Mouse (Mus musculus) heart, adult 11 months (tissue): Measurements from ENCODE around the gene Arih2.
A peak's percentile ranks its signal among the peaks of the same experiment; 100 is the strongest.
"Not testable (repeated sequence)": the region's sequence is repeated elsewhere in the genome, so short reads cannot be mapped to it uniquely, and the experiment has no call there.

Experiments used
- DNase-seq: peaks from one replicate; pipeline ENCODE4 v3.0.0; 2022

Gene Arih2

DNA sequence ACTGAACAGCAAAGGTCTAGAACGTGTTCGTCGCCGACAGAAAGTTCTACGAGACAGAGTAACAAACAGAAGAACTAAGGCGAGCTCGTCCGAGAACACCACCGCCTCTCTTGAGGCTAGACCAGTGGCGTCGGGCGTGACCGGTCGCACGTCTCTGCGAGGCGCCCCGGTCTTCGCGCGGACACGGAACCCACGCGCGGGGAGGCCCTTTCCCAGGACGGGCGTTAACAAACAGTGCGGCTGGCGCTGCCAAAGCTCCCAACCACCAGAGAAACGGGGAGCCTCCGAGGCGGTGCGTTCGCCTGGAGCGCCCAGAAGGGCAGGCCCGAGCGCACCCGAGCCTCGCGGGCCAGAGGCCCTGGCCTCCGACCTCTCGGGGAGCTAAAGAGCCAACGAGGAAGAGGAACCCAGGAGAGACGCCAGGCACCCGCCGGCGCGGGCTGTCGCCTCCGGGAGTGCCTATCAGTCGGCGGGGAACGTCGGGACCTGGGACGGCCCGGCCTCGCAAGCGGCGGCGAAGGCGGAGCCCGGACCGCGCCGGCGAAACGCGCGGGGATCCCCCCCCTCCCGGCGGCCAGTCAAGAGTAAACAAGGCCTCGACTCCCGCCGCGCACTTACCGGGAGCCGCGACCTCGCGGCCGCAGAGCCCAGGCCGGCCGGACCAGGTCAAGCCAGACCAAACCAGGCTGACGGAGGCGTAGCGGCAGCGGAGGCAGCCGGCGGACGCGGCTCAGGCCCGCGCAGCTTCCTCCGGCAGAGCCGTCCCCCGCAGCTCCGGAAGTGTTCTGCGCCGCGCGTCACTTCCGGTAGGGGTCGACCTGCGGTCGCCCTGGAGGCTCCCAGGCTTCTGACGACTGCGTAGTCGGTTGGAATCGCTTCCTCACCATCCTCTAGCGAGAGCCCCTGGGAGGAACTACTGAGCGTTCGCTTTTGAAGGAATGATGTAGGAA is at the start of gene Arih2:
Arih2 (minus strand) TSS at position 776 of the 950 bp plus-strand sequence.
- peak; percentile 99 for DNase-seq

DNA sequence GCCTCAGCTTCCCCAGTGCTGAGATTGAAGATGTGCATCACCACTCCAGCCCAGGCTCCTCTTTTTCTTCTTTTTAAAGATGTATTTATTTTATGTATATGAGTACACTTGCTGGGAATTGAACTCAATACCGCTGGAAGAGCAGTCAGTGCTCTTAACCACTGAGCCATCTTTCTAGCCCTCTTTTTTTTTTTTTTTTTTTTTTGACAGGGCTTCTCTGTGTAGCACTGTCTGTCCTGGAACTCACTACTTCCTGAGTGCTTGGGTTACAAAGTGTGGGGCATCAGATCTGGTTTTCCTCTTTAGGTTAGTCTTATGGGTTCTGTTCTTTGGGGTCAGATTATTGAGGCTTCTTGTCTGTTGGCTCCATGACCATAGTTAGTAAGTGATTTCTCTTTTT is 45.3 kb upstream of the Arih2 start:
- peak; percentile 5 for DNase-seq

DNA sequence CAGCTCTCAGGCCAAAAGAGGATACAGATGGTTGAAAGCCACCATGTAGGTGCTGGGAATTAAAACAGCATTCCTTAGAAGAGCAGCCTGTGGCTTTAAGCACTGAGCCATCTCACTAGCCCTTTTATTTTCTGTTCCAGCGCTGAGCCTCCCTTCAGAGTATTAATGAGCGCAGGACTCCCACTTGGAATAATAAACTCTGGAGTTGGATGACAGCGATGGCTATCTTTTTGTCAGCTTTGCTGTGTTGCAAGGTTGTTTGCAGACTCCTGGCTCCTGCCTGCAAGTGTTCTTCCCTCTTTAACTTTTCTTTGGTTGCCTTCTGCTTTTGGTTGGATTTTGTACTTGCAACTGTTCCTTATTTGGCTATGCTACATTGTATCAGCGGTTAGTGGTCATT is 44.8 kb upstream of the Arih2 start:
- DNase-seq = peak; percentile 73

DNA sequence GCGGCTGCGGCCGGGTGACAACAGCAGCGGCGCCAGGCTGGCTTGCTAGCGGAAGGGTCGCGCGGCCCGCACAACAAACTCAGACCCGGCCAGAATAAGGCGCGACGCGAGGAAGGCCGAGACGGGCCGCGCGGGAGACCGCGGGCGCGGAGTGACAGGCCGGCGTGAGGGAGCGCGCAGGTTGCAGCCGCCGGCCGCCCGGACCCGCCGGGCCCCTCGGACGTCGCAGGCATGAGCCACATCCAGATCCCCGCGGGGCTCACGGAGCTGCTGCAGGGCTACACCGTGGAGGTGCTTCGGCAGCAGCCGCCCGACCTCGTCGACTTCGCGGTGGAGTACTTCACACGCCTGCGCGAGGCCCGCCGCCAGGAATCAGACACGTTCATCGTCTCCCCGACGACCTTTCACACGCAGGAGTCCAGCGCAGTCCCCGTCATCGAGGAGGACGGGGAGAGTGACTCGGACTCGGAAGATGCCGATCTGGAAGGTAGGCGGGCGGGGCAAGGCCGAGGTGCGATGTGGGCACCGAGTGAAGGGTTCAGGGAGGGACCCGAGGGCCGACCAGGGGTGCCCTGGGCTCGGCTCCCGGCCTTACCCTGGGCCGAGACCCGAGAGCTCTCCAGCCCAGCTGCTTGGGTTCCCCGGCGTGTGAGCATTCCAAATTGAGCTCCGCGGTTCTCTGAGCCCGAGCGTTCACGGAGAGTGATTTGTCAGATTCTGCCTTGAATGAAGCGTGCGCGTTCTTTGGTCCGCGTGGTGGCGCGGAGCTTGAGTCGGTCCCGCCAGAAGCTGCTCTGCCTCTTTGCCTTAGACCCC is 43.2 kb upstream of the Arih2 start:
- DNase-seq = peak; percentile 96

GRCm38 (mm10) chr9:108691846-108692225 is 42.6 kb upstream of the Arih2 start:
- peak; percentile 99 for DNase-seq

DNA sequence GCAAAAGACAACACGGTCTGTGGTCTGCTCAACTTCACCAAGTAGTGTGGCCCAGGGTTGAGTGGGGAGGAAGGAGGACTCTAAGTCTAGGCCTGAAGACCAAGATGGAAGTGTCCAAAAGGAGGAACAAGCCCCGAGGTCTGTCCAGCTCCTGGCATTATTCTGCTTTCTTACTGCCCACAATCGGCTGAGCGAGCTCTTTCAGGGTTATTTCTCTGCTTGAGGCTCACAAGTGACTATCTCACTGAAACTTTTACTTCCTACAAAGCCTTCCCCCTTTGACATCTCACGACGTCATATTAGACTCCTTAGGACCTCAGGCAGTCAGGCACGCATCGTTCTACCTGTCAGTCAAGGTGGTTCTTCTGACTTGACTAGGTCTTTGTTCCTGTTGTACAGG is 42.2 kb upstream of the Arih2 start:
- peak; percentile 92 for DNase-seq

GRCm38 (mm10) chr9:108690914-108691313 is 41.7 kb upstream of the Arih2 start:
- DNase-seq = peak; percentile 92

DNA sequence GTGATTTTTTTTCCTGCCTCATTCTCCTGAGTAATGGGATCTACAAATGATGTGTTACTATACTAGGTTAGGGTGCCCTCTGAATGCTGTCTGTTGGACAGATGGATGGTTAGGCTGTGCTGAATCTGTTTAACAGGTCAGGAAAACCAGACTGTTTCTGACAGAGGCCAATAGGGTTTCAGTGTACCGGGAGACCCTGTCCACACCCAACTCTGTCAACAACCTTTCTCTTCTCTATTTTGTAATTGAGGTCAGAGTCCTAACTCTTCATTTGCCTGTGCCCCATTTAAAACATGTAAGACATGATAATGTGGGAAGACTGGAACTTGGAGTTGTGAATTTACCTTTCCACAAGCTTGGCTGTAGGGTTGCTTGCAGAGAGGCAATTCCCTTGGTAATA is 40.8 kb upstream of the Arih2 start:
- DNase-seq = peak; percentile 45

DNA sequence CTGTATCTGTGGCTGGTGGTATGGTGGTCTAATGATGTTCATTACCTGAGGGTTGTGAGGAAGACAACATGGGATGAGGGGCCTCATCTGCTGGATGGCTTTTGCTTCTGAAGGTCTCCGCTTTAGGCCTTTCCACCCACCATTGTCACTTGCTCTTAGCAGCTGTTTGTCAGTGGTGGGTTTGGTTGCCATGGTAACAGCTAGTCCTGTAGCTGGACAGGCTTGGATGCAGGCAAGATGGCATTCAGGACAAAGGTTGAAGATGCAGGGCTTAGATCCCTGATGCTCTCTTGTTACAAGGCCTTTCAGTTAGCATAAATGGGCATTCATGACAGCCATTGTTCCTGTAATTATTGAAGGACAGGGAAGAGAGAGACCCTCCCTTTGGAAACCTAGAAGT is 39.9 kb upstream of the Arih2 start, which contains the start of gene Prkar2a:
Prkar2a (plus strand) TSS at position 209 of the 400 bp plus-strand sequence.
- peak; percentile 71 for DNase-seq

DNA sequence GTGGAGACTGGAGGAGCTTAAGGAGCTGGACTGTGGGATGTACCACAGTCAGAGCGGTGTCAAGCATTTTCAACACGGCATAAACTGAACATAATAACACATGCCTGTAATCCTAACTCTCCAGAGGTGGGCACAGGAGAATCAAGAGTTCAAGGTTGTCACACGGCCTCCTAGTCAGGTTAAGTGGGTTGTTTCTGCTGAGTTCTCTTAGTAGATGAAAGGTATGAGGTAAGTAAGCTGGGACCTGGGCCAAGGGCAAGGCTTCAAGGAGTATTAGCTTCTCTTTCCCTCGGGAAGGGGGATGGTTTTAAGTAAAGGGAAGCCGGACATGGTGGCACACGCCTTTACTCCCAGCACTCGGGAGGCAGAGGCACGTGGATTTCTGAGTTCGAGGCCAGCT is 39.3 kb upstream of the Arih2 start:
- peak; percentile 74 for DNase-seq

DNA sequence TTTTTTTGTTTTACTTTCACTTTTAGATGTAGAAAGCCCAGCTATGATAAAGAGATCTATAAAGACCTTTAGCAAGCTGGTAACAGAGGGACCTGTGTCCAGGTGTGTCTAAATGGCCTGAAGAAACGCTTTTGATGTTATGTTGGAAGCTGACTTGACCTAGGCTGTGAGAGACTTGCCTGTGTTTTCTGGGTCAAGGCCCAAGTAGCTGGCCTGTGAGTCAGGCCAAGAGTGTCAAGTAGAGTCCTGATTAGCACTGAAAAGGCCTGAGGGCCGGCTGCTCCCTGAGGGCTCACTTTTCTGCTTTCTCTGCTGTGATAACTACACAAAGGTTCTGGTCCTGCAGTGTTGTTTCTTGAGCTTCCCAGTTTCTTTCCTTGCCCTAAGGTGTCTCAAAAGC is 38.5 kb upstream of the Arih2 start:
- DNase-seq = peak; percentile 77

DNA sequence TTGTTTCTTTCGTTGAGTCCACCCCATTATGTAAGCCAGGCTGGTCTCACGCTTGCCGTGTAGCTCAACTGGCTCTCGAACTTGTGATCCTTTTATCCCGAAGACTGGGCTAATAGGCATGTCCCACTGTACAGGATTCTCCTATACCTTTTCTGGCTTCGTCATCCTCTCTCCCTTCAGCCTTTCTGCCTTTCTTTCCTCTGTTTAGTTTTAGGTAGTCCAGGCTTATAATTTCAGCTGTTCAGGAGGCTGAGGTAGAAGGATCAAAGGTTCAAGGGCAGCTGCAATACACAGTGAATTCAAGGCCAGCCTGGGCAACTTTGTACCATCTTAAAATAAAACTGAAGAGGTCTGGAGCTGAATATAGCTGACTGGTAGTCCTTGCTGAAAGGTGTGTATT is 38.0 kb upstream of the Arih2 start:
- DNase-seq = peak; percentile 74

DNA sequence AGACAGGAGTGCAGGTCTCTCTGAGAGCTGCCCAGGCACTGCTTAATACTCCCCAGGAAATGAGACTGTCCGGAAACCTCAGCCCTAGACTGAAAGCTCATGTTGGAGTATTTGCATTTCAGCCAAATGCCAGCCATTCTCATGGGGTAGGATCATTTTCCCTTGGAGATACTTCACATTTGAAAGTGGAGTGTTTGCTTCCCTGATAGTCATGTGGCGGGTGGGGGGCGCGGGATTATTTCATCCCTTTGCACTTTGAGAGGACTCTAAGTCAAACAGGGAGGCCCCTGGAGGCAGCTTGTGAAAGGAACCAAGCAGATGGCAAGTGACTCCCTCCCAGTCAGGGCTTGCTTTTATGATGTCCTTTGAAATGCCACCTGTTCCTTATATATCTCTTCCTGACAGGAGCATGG is 37.3 kb upstream of the Arih2 start:
- no peak for DNase-seq

DNA sequence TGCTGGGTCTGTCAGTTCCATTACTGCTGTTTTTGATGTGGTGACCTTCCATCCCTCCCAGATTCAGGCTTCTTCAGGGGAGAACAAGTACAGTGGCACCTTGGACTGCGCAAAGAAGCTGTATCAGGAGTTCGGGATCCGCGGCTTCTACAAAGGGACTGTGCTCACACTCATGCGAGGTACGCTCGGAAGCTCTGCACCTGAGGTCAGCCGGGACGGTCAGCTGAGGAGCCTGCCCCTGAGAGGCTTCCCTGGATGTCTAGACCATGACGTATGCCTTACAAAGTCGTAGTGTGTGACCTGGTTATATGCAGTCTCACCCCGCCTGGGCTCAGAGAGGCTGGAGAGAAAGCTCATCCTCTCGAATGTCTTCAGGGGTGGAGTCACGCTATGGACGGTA is 30.8 kb upstream of the Arih2 start:
- DNase-seq = peak; percentile 74

- DNase-seq = no peak
These were observed 24.0 kb upstream of the Arih2 start for GRCm38 (mm10) chr9:108673151-108673550.

GRCm38 (mm10) chr9:108669875-108670274 is 20.7 kb upstream of the Arih2 start:
- DNase-seq = no peak

GRCm38 (mm10) chr9:108662660-108663059 is 13.5 kb upstream of the Arih2 start:
- DNase-seq = peak; percentile 89

GRCm38 (mm10) chr9:108661677-108662612 is 12.8 kb upstream of the Arih2 start, which contains the start of gene Slc25a20:
Gene Slc25a20, plus strand, starts transcription at chr9:108662088.
- DNase-seq = peak; percentile 99

- DNase-seq = not testable (repeated sequence)
These were observed 6.7 kb upstream of the Arih2 start for GRCm38 (mm10) chr9:108655865-108656264.

GRCm38 (mm10) chr9:108654566-108655464 is 5.6 kb upstream of the Arih2 start:
- peak; percentile 88 for DNase-seq
